Mouse (Mus musculus) ES-Bruce4 (cell line): ENCODE results near the gene C130074G19Rik.

Experiments used
- CTCF ChIP-seq: IDR thresholded peaks from one replicate; pipeline ENCODE4 v1.8.1; 2011; ENCODE audit warnings: low read depth, low read length
- POLR2A ChIP-seq: IDR thresholded peaks from one replicate; pipeline ENCODE4 v1.8.1; 2011; ENCODE audit warnings: low read length; ENCODE audit not compliant: insufficient read depth

DNA sequence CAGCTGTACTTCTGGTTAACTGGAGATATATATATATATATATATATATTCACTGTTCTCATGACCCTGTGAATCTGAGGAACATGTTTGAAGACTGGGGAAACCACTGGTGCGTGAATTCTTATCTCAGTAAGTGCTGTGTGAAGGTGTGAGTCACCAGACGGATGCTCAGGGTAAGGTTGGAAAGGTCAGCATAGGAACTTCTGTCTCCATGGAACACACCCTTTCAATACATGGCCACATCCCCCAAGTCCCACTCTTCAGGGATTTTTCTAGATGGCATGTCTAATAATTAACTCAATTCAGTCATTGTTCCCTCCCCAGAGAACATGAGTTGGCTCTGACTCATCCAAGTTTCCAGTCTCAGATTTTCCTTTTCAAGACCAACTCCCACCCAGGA, 21.5 kb downstream of the C130074G19Rik start:
- TF ChIP-seq CTCF (no peak), POLR2A (no peak)
